Mouse (Mus musculus) stomach, embryonic 15.5 days (tissue): ENCODE measurements around the gene Fut11. TPM values are rescaled to one million over a fixed set of nuclear protein-coding genes. Genes with fewer than 3 reads are reported as not detected.

Experiments used
- ATAC-seq: fragments of 200-750 bp; cut with Nextera tagmentation; 2 replicates; pipeline ENCODE4 v1.8.0; 2017; ENCODE audit warnings: low read depth, moderate number of reproducible peaks, moderate TSS enrichment; ENCODE audit not compliant: insufficient read depth, low FRiP score
- H3K27ac ChIP-seq: fragments of 300-500 bp; sonication (generic); 2 replicates; pipeline ENCODE4 v1.5.1; 2015; ENCODE audit warnings: mild to moderate bottlenecking, inconsistent platforms
- H3K27me3 ChIP-seq: fragments of 300-500 bp; sonication (generic); replicated peaks from 2 replicates; pipeline ENCODE4 v1.6.1; 2015; ENCODE audit warnings: inconsistent platforms
- H3K36me3 ChIP-seq: fragments of 300-500 bp; sonication (generic); 2 replicates; pipeline ENCODE4 v1.6.1; 2015; ENCODE audit warnings: inconsistent platforms
- H3K4me1 ChIP-seq: fragments of 300-500 bp; sonication (generic); 2 replicates; pipeline ENCODE4 v1.6.1; 2015; ENCODE audit warnings: inconsistent platforms
- H3K4me2 ChIP-seq: fragments of 300-500 bp; sonication (generic); 2 replicates; pipeline ENCODE4 v1.6.1; 2015; ENCODE audit warnings: mild to moderate bottlenecking, inconsistent platforms
- H3K4me3 ChIP-seq: fragments of 300-500 bp; sonication (generic); replicated peaks from 2 replicates; pipeline ENCODE4 v1.5.1; 2015; ENCODE audit warnings: inconsistent platforms
- H3K9ac ChIP-seq: fragments of 300-500 bp; sonication (generic); 2 replicates; pipeline ENCODE4 v1.6.1; 2015; ENCODE audit warnings: inconsistent platforms
- H3K9me3 ChIP-seq: fragments of 300-500 bp; sonication (generic); 2 replicates; pipeline ENCODE4 v1.6.1; 2016; ENCODE audit warnings: inconsistent platforms
- WGBS: fragments of 180-500 bp; shearing (Covaris S2); methylation state at CpG from one replicate; pipeline ENCODE4 v1.1.7; 2015; 5-methylcytosine and 5-hydroxymethylcytosine counted together
- polyA plus RNA-seq: library from polyadenylated mRNA; unstranded; fragments of >200 nt; fragmentation: Nextera tagmentation; extraction: Ambion mirVana; gene quantifications from 2 replicates; pipeline ENCODE4 v1.2.1, GENCODE M21; 2015

Gene Fut11
- polyA plus RNA-seq, 1 experiment from 2014 or later, result 28.5 TPM

GRCm38 (mm10) chr14:20681742-20682141, 13.0 kb upstream of the Fut11 start:
- Histone ChIP-seq H3K9ac (no peak overlapping the region), H3K4me3 (no peak overlapping the region), H3K9me3 (no peaks in the 10 kb centered on the region), H3K4me1 (no peaks in the 10 kb centered on the region), H3K36me3 (peaks cover 84% of the 10 kb centered on the region), H3K4me2 (no peak overlapping the region), H3K27ac (no peak overlapping the region), H3K27me3 (no peaks in the 10 kb centered on the region)
- no peak for ATAC-seq
- WGBS, result 88% methylated on average over 2 of the region's 2 CpGs

- Histone ChIP-seq H3K9ac (no peak overlapping the region), H3K9me3 (no peaks in the 10 kb centered on the region), H3K27me3 (no peaks in the 10 kb centered on the region), H3K4me3 (no peak overlapping the region), H3K4me2 (no peak overlapping the region), H3K4me1 (no peaks in the 10 kb centered on the region), H3K27ac (no peak overlapping the region), H3K36me3 (peaks cover 88% of the 10 kb centered on the region)
- no peak for ATAC-seq
- 71% methylated on average over 3 of the region's 3 CpGs for WGBS
Observed at GRCm38 (mm10) chr14:20682498-20682897, 12.3 kb upstream of the Fut11 start.

GRCm38 (mm10) chr14:20686576-20686975, 8.2 kb upstream of the Fut11 start:
- 94% methylated on average over 3 of the region's 3 CpGs for WGBS
- H3K9ac ChIP-seq, result no peak overlapping the region
- H3K9me3 ChIP-seq, result no peaks in the 10 kb centered on the region
- H3K4me1 ChIP-seq, result no peaks in the 10 kb centered on the region
- H3K4me2 ChIP-seq, result no peak overlapping the region
- no peak overlapping the region for H3K27ac ChIP-seq
- no peak for ATAC-seq
- no peak overlapping the region for H3K4me3 ChIP-seq
- H3K36me3 ChIP-seq, result peaks cover 93% of the 10 kb centered on the region
- H3K27me3 ChIP-seq, result no peaks in the 10 kb centered on the region

- H3K9me3 ChIP-seq, result no peaks in the 10 kb centered on the region
- no peak overlapping the region for H3K4me2 ChIP-seq
- no peaks in the 10 kb centered on the region for H3K27me3 ChIP-seq
- H3K27ac ChIP-seq, result no peak overlapping the region
- peaks cover 92% of the 10 kb centered on the region for H3K36me3 ChIP-seq
- no peak for ATAC-seq
- no peaks in the 10 kb centered on the region for H3K4me1 ChIP-seq
- H3K9ac ChIP-seq, result no peak overlapping the region
- WGBS, result 79% methylated on average over 2 of the region's 2 CpGs
- H3K4me3 ChIP-seq, result no peak overlapping the region
Observed at GRCm38 (mm10) chr14:20689009-20689408, 5.8 kb upstream of the Fut11 start.

GRCm38 (mm10) chr14:20691772-20692171, 3.0 kb upstream of the Fut11 start:
- WGBS, result 90% methylated on average over 6 of the region's 6 CpGs
- peaks cover 65% of the 10 kb centered on the region for H3K36me3 ChIP-seq

GRCm38 (mm10) chr14:20693589-20694101, 1.1 kb upstream of the Fut11 start:
- no peaks in the 10 kb centered on the region for H3K9me3 ChIP-seq
- H3K4me1 ChIP-seq, result peaks cover 16% of the 10 kb centered on the region
- WGBS, result 91% methylated on average over 10 of the region's 10 CpGs
- ATAC-seq, result no peak
- H3K27me3 ChIP-seq, result no peaks in the 10 kb centered on the region
- no peak overlapping the region for H3K9ac ChIP-seq
- no peak overlapping the region for H3K27ac ChIP-seq
- no peak overlapping the region; the same call in 1 of the 2 replicates for H3K4me2 ChIP-seq
- no peak overlapping the region for H3K4me3 ChIP-seq
- H3K36me3 ChIP-seq, result peaks cover 46% of the 10 kb centered on the region

More at GRCm38 (mm10) chr14:20691772-20692171, 3.0 kb upstream of the Fut11 start:
- H3K4me1 ChIP-seq, result peaks cover 11% of the 10 kb centered on the region
- H3K4me3 ChIP-seq, result no peak overlapping the region
- no peak overlapping the region for H3K27ac ChIP-seq
- no peaks in the 10 kb centered on the region for H3K9me3 ChIP-seq
- no peak overlapping the region for H3K9ac ChIP-seq
- ATAC-seq, result no peak
- H3K4me2 ChIP-seq, result no peak overlapping the region
- H3K27me3 ChIP-seq, result no peaks in the 10 kb centered on the region

GRCm38 (mm10) chr14:20694185-20694883, 434 bp upstream of the Fut11 start:
- H3K9me3 ChIP-seq, result no peaks in the 10 kb centered on the region
- no peaks in the 10 kb centered on the region for H3K27me3 ChIP-seq
- peaks cover 40% of the 10 kb centered on the region for H3K36me3 ChIP-seq
- H3K4me2 ChIP-seq, result peak overlapping the region; percentile 72
- peak overlapping the region; percentile 97 for H3K27ac ChIP-seq
- no peak; the same call in 1 of the 2 replicates for ATAC-seq
- peak overlapping the region; percentile 75; the same call in 1 of the 2 replicates for H3K9ac ChIP-seq
- WGBS, result 45% methylated on average over 13 of the region's 13 CpGs
- H3K4me1 ChIP-seq, result peaks cover 16% of the 10 kb centered on the region
- peak overlapping the region; percentile 76 for H3K4me3 ChIP-seq

- Histone ChIP-seq H3K27ac (peak overlapping the region; percentile 97), H3K4me1 (peaks cover 21% of the 10 kb centered on the region), H3K9me3 (no peaks in the 10 kb centered on the region), H3K36me3 (peaks cover 26% of the 10 kb centered on the region), H3K9ac (peak overlapping the region; percentile 75), H3K4me2 (peak overlapping the region; percentile 72), H3K27me3 (no peaks in the 10 kb centered on the region), H3K4me3 (peak overlapping the region; percentile 76)
- 11% methylated on average over 27 of the region's 27 CpGs for WGBS
- ATAC-seq, result no peak
Observed at GRCm38 (mm10) chr14:20695761-20696520, 1.2 kb downstream of the Fut11 start.

- 19% methylated on average over 1 of the region's 1 CpGs for WGBS
- Histone ChIP-seq H3K4me3 (peak overlapping the region; percentile 76), H3K27me3 (no peaks in the 10 kb centered on the region), H3K4me1 (peaks cover 29% of the 10 kb centered on the region), H3K4me2 (peak overlapping the region; percentile 72), H3K36me3 (peaks cover 17% of the 10 kb centered on the region), H3K9ac (no peak overlapping the region), H3K27ac (0 out of 2 replicates have a peak overlapping the region, but pooled peaks have one; percentile 8), H3K9me3 (no peaks in the 10 kb centered on the region)
- no peak for ATAC-seq
Observed at GRCm38 (mm10) chr14:20696986-20697385, 2.2 kb downstream of the Fut11 start.

GRCm38 (mm10) chr14:20698515-20698914, 3.7 kb downstream of the Fut11 start:
- no peak for ATAC-seq
- Histone ChIP-seq H3K9ac (no peak overlapping the region; the same call in 1 of the 2 replicates), H3K27ac (no peak overlapping the region), H3K36me3 (peaks cover 5% of the 10 kb centered on the region), H3K4me2 (no peak overlapping the region; the same call in 1 of the 2 replicates), H3K4me3 (no peak overlapping the region), H3K9me3 (no peaks in the 10 kb centered on the region), H3K4me1 (peaks cover 30% of the 10 kb centered on the region), H3K27me3 (no peaks in the 10 kb centered on the region)
- 82% methylated on average over 2 of the region's 2 CpGs for WGBS

- Histone ChIP-seq H3K9ac (no peak overlapping the region), H3K27ac (no peak overlapping the region), H3K4me1 (peaks cover 32% of the 10 kb centered on the region), H3K9me3 (no peaks in the 10 kb centered on the region), H3K36me3 (peaks cover 9% of the 10 kb centered on the region; the same call in 1 of the 2 replicates), H3K4me3 (no peak overlapping the region), H3K4me2 (no peak overlapping the region), H3K27me3 (no peaks in the 10 kb centered on the region)
- no peak for ATAC-seq
- WGBS, result 67% methylated on average over 3 of the region's 3 CpGs
Observed at GRCm38 (mm10) chr14:20700362-20700761, 5.6 kb downstream of the Fut11 start.

GRCm38 (mm10) chr14:20701554-20701953, 6.8 kb downstream of the Fut11 start:
- Histone ChIP-seq H3K36me3 (peaks cover 9% of the 10 kb centered on the region; the same call in 1 of the 2 replicates), H3K27ac (peak overlapping the region; percentile 23; the same call in 1 of the 2 replicates), H3K9ac (0 out of 2 replicates have a peak overlapping the region, but pooled peaks have one; percentile 10), H3K4me1 (peaks cover 24% of the 10 kb centered on the region), H3K9me3 (no peaks in the 10 kb centered on the region), H3K4me2 (peak overlapping the region; percentile 58), H3K4me3 (peak overlapping the region; percentile 90), H3K27me3 (no peaks in the 10 kb centered on the region)
- WGBS, result 72% methylated on average over 8 of the region's 8 CpGs
- ATAC-seq, result no peak
